Mouse (Mus musculus) ovary, postnatal 36 days (tissue): ENCODE data around the gene Slc2a9.
A peak's percentile ranks its signal among the peaks of the same experiment; 100 is the strongest.

Experiments
- DNase-seq: peaks from one replicate; pipeline ENCODE4 v3.0.0; 2022; ENCODE audit warnings: low spot score, mixed read lengths

The Slc2a9 gene

GRCm38 (mm10) chr5:38502992-38503391 lies at the start of gene Slc2a9:
Gene Slc2a9 (minus strand): TSS chr5:38503143.
- DNase-seq, result no peak

GRCm38 (mm10) chr5:38552615-38553014 lies 49.7 kb upstream of the Slc2a9 start:
- no peak for DNase-seq

DNA sequence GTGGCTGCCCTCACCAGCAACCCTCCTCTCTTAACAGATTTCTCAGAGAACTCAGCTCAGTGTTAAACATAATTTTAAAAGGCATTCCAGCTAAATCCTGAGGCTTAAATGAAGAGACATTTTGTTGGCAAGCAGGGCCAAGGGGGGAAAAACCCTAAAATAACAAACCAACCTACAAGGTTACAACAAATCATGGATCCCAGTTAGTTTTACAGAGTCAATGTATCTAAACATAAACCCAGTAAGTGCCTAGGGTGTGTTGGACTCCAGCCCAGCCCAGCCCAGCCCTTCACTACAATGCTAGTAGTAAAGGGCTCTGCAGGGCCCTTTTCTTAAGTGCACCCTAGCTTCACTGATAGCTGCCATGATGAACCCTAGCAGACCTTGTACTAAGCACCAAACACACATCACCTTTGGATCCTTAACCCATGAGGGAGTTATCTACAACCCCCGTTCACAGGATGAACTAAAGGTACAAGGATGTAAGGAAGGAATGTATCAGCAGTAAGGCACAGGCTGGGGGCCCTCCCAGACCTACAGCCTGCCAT lies 47.4 kb upstream of the Slc2a9 start:
- DNase-seq, result no peak

GRCm38 (mm10) chr5:38549461-38549909 lies 46.5 kb upstream of the Slc2a9 start:
- DNase-seq, result no peak

DNA sequence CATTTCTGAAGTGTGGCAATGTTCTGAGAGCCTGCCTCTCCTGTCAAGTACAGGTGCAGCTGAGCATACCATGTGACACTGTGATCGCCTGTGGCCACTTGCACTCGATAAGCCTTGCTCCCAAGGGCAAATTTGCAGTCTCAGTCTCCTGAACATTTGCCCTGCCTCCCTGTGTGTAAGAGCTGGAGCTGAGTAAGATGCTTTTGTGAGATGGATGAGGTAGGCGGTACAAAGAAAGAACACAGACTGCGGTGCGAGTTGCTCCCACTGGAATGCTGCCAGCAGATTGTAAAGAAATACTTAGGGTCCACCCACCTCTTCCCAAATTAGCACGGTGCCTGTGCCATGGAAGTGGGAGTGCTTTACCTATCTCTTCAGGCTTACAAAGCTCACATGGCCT lies 44.4 kb upstream of the Slc2a9 start:
- DNase-seq, result no peak

DNA sequence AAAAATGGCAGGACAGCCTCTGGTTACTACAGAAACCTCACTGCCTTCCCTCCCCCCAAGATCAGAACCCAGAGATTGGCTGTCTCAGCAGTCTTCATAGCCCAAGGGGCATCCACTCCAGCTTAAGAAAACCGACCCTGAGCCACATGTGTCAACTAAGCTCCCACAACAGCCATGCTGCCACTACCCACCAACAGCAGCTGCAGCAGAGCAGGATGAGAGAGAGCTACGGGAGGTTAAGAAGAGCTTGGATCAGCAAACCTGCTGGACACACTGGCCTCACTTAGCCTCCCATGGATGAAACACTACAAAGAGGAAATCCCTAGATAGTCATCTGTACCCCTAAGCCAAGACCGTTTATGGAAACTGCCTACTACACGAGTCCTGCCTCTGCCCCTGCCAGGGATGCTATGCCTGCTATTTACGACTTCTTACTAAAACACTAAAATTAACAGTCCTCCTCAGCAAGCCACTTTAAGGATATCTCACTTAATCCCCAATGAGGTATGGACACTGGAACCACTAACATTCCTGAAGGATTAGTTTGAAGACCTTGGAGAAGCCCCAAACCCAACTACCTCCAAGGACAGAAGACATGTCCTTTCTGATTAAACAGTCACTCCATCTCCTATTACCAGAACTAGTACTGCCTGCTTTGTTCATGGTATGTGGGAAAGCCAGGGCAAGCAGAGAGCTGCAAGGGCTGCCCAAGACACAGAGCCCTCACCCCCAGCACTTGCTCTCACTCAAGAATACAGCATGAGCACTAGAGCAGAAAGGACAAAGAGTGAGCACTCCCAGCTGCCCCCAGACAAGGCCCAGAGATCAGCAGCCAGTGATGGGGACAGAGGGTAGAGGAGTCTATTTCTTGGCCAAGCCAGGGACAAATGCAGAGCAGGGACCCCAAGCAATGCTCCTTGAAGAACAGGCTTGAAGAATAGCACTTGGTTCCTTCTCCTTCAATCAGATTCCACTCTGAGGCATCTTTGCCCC lies 41.8 kb upstream of the Slc2a9 start:
- DNase-seq, result no peak

DNA sequence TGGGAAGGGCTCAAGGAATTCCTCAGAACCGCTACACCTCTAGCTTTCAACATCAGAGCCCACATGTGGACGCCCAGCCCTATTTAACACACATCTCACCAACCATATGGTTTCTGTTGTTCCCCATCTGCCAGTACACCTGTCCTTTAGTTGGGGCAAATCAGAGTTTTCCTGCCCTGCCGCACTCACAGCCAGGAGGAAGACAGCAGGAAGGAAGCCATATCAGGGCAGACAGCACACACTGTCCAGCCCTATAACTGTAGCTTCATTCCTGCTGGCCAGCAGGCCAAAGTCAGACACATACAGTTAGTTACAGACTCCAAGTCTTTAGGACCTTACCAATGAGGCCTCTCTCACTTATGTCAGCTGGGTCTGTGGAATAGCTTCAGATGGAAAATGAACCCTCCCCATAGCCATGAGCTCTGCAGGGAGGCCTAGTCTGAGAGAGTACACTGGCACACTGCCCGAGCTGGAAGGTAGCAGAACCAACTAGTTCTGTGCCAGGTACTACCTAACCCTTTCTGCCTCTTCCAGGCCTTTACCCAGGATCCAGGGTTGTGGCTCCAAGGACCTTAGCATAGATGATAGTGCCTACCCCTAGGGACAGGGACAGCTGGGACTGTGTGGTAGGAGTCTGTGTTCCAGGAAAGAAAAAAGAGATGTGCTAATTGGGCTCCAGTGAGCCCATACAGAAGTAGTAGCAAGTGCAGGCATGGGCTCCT lies 40.7 kb upstream of the Slc2a9 start:
- no peak for DNase-seq

DNA sequence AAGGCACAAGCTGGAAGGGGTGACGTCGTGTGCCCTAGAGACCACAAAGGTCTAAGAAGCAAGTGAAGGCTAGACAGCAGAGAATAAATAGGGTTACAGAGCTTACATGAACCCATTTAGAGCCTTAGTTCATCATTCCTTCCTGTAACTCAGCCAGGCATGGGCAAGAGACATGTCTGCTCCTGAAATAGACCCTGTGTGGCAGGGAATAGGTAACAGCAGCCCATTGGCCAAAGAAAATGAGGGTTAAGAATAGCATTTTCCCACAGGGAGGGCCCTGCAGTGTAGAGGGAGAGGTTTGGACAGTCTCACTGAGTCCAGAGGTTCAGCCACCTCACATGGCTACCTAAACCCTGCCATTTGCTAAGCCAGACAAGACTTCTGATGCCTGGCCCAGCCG lies 38.8 kb upstream of the Slc2a9 start:
- no peak for DNase-seq

DNA sequence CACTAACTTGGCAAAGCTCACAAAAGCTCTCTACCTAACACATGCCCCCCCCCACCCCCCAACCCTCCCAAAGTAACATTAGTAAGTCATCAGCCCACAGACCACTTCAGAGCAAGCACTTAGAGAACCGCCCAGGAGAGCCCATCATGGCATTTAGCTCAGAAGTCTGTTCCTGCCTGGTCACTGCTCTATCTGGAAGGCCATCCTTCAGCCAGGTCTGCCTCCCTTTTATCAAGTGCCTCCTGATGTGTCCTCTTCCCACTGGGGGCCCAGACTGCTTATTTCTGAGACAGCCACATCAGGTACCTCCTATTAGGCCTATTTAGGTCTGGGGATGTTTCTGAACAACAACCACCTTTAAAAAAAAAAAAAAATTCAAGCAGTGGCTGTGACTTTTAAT lies 38.0 kb upstream of the Slc2a9 start:
- no peak for DNase-seq

GRCm38 (mm10) chr5:38538508-38538907 lies 35.6 kb upstream of the Slc2a9 start:
- no peak for DNase-seq

GRCm38 (mm10) chr5:38537845-38538244 lies 34.9 kb upstream of the Slc2a9 start:
- DNase-seq, result no peak

GRCm38 (mm10) chr5:38536822-38537221 lies 33.9 kb upstream of the Slc2a9 start:
- no peak for DNase-seq

- no peak for DNase-seq
Measured at GRCm38 (mm10) chr5:38532084-38532483, 29.1 kb upstream of the Slc2a9 start.

DNA sequence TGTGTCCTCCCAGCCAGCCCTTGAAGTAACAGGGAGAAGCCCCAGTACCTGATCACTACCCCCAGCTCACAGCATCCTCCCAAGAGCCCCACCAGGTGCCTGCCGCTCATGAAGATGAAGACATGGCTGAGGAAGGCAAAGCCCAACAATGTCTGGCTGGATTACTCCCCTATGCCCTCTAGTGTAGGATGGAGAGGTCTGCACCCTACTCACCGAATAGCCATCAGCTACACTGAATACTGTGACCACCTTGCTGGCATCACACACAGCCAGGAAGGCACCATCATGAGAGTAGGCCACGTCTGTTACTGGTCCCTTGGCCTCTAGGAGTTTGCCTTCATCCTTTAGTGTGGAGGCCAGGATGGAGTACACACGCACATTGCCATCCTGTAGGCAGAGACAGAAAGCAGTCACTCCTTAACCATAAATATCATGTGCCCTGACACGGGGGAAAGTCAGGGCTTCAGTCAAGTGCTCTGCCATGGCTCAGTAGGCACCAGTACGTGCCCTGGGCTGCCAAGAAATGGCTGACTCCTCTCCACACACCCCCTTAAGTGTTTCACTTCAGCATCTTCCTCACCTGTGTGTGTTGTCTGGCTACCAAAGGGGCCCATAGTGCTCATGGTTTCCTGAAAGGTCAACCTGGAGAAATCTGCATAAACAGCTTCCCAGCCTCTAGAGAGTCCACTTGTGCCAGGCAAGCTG lies 26.9 kb upstream of the Slc2a9 start:
- DNase-seq, result no peak

DNA sequence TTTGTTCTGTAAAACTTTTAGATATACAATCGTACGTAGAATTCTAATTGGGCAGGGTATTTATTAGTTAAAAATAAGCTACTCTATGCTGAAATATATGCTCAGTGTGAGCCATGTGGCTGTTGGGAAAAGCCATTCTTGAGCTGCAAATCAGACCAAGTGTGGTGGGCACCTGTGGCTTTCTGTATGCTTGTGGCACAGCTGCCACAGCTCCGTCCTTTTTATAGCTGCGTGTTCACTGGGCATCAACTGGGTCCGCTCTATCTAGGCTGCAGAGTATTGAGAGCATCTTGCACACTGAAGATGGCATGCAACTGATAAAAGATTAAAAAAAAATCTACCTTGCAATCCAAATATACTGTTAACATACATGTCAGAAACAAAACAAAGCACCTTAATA lies 20.0 kb upstream of the Slc2a9 start:
- DNase-seq, result no peak

- DNase-seq, result no peak
Measured at GRCm38 (mm10) chr5:38520838-38521237, 17.9 kb upstream of the Slc2a9 start.

GRCm38 (mm10) chr5:38516267-38516666 lies 13.3 kb upstream of the Slc2a9 start:
- peak; percentile 15 for DNase-seq

- DNase-seq, result no peak
Measured at GRCm38 (mm10) chr5:38512991-38513390, 10.0 kb upstream of the Slc2a9 start.

DNA sequence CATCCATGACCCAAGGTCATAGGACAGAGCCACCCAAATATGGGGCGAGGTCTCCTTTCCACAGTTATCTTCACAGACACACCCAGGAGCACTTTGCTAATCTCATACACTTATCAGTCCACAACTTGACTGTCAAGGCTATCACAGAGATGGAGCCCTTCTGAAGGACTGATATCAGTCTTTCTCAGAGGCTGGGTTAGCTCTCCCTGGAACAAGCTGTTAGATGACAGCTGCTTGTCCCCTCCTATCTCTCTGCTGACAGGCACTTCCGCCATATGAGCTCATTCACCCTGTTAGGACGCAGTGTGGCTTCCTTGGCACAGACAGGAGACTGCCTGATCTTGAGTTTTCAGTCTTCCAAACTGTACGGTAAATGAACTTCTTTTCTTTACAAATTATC lies 6.6 kb upstream of the Slc2a9 start:
- no peak for DNase-seq

GRCm38 (mm10) chr5:38505435-38505765 lies 2.5 kb upstream of the Slc2a9 start:
- DNase-seq, result no peak

- no peak for DNase-seq
Measured at GRCm38 (mm10) chr5:38504747-38505434, 1.9 kb upstream of the Slc2a9 start.

GRCm38 (mm10) chr5:38504116-38504515 lies 1.2 kb upstream of the Slc2a9 start:
- no peak for DNase-seq
